Mouse (Mus musculus): ENCODE results near the gene Pigs.
A peak's percentile ranks its signal among the peaks of the same experiment; 100 is the strongest.

Gene Pigs

DNA sequence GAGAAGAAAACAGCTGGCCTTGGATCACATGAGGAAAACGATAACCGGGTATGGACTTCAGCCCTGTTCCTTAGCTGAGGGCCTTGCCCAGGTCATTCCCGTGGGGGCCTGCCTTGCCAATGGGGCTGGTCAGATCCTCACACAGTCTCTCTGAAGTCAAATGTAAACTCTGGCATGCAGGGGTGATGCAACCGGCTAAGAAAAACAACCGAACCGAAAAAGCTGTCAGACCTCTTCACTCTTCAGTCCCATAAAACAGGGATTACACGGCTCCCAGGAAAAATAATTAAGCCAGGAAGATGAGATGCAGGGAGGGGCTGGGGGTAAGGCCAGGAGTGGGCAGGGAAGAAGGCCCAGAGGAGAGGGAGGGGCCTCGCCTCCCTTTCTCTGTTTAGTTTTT is 35.9 kb downstream of the Pigs start:
- no peak for DNase-seq (ENCODE audit: low spot score)

DNA sequence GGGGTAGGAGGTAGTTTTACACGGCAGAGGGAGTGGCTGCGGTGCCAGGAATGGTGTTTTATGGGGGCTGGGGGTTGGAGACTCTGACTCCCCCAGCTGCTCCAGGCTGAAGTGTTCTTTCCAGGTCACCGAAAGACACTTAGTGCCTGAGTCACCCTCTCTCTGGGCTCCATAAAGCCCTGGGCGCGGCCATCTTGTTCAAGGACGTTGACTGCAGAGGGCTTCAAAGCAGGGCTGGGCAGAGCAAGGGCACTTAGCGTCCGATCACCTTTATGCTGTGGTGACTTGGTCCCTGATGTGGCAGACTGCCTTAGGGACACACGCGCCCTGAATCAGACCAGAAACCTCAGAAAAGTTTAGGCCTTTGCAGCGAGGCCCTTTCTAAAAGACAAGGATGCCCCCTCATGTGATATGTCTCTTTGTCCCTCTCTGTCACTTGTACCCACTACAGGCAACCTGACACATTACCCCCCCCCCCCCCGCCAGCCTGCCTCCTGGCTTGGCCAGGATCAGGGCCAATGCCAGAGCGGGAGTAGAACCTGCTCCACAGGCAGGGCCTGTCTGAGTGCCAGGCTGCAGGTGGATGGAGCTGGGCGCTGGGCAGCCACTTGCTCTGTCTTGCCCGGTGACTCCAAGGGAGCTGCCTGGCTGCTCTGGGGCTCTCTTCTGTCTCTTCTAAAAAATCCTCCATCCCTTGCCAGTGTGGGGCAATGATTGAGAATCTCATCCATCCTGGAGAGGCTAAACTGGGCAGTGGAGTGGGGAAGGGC is 39.4 kb downstream of the Pigs start:
- no peak for DNase-seq (ENCODE audit: low spot score)

DNA sequence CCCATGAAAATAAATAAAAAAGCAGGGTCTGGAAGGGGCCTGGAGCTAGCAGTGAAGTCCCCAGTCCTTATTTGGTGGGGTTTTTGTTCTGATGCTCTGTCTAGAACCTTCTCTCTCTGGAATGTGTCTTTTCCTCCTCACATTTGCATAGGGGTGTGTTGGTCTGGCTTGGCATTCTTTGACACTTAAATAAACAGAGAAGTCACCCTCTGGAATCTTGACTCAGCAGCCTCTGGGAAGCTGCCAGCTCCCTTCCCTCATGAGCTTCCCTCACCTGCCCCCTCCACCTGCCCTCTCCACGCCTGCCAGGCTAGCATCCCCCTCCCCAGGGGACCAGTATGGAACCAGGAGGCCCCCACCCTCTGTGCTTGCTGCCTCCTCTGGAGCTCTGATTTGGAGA is 42.2 kb downstream of the Pigs start:
- DNase-seq (ENCODE audit: low spot score) = no peak

- no peak for DNase-seq (ENCODE audit: low spot score)
Measured at GRCm38 (mm10) chr11:78371711-78372110, 43.5 kb downstream of the Pigs start.

DNA sequence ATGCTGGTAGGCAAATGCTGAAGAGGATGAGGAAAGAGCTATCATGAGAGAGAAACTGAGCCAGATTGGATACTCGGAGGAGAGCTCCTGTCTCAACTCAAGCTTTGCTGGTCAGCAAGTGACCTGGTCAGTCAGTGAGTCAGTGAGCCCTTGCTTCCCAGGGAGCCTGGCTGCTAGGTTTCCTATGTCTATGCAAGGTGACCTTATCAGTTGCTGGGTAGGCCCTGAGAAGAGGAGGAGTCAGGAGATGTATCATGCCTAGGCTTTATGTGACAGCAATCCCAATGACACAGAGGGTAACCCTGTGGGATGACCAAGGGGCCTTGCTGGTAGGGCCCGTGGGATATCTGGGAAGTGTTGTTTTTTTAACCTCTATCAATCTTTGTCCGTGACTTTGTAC is 44.0 kb downstream of the Pigs start:
- no peak for DNase-seq (ENCODE audit: low spot score)

DNA sequence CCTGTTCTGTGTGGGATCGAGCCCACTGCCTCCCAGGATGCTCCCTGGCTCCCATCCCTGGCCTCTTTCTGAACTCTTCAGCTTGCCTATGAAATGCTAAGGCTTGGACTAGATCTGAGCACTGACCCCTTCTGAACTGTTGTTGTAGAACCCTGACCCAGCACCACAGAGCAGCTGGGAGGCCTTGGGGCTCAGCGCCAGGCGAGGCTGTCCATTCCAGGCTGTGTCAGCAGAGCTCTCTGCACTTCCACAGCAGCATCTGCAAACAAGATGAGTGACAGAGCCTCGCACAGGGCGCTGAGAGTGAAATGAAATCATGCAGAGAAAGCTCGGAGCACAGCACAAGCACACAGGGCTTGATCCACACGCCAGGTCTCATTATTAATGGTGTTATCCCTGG is 44.4 kb downstream of the Pigs start:
- peak; percentile 76 for DNase-seq (ENCODE audit: low spot score)

GRCm38 (mm10) chr11:78374147-78374546 is 45.9 kb downstream of the Pigs start:
- no peak for DNase-seq (ENCODE audit: low spot score)

GRCm38 (mm10) chr11:78377549-78378159 is 49.4 kb downstream of the Pigs start:
- DNase-seq (ENCODE audit: low spot score) = no peak

GRCm38 (mm10) chr11:78380351-78380750 is 52.1 kb downstream of the Pigs start:
- DNase-seq (ENCODE audit: low spot score) = no peak

GRCm38 (mm10) chr11:78380996-78381395 is 52.8 kb downstream of the Pigs start:
- DNase-seq (ENCODE audit: low spot score) = no peak

- no peak for DNase-seq (ENCODE audit: low spot score)
Measured at GRCm38 (mm10) chr11:78382286-78382685, 54.1 kb downstream of the Pigs start.

DNA sequence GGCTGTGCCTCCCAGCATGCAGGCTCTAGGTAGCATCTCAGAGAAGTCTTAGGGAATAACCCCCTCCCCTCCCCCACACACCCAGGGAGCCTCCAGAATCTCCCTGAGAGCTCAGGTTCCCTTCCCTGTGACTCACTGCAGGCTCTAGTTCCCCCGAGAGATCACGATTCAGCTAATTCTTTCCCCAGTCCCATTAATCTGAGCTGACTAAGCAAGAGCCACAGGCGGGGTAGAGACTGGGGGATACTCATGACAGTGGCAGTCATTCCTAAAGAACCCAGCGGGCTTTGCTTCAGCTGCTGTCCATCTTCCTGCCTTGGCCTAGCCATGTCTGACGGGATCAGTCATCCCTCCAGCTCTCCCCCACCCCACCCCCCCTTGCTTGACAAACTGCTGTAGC is 54.5 kb downstream of the Pigs start:
- DNase-seq (ENCODE audit: low spot score) = no peak

DNA sequence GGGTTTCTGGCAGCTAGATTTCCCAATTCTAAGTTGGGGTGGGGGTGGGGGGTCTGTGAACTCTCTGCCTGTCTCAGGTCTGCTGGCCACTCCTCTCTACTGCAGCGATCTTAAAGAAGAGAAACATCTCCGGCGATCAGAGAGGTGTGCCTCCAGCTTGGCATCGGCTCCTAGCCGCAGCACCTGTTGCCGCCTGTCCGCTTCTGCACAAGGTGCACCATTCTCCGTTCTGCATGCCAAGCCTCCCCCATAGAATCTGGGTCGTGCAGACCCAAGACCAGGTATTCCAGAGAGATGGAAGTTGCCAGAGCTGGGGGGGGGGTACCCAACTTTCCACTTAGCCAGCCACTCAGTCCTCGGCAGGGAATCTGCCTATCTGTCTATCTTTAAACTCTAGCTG is 57.6 kb downstream of the Pigs start:
- no peak for DNase-seq (ENCODE audit: low spot score)

- DNase-seq (ENCODE audit: low spot score) = no peak
Measured at GRCm38 (mm10) chr11:78386508-78387043, 58.4 kb downstream of the Pigs start, which contains the start of gene Foxn1. Gene Foxn1 (minus strand): TSS chr11:78386558.
